Mouse (Mus musculus) embryonic fibroblast, embryonic 13.5 days (primary cell): Measurements from ENCODE around the gene P2ry12.

Experiments
- CTCF ChIP-seq: IDR thresholded peaks from 2 replicates; pipeline ENCODE4 v1.5.1; 2011; ENCODE audit warnings: mild to moderate bottlenecking, control low read depth, low read length, moderate library complexity, borderline replicate concordance; ENCODE audit not compliant: insufficient read depth
- POLR2A ChIP-seq: IDR thresholded peaks from 2 replicates; pipeline ENCODE4 v1.6.1; 2011; ENCODE audit warnings: low read depth, mild to moderate bottlenecking, control low read depth, low read length, moderate library complexity

GRCm38 (mm10) chr3:59230912-59231311 is 31.8 kb downstream of the P2ry12 start:
- no peak for TF ChIP-seq CTCF
- TF ChIP-seq POLR2A = no peak
